18 mouse cellular contexts compared by ENCODE assay signal in genomic region chr13:95070268-95070667, GRCm38 (mm10).
DNase-seq lines count a peak whose midpoint lies in the region; ATAC-seq and TF ChIP-seq lines count a peak whose summit lies in the region.
"Had no signal": no experiment of that assay in that cellular context is flagged by ENCODE, and none has a peak within 500 bp of the region (broad histone marks: within the 10 kb centered on the region; RNA-seq: fewer than 3 reads in every experiment).

No protein-coding gene starts in this region.

- peak; percentile 23 for TF ChIP-seq RAD21 in CH12.LX (IDR thresholded peaks at IDR 0.05; ENCODE audit: low read depth, low read length)

- DNase-seq in heart, adult 2 months, result no peak
- no peak for DNase-seq in heart, postnatal 25 days (ENCODE audit: low spot score)
- DNase-seq in left cerebral cortex, adult 2 months (ENCODE audit: extremely low spot score in 1 of 2, low spot score in 2 of 2), result no peak
- DNase-seq in left cerebral cortex, postnatal 14 days (ENCODE audit: low spot score in 2 of 2), result no peak
- DNase-seq in CH12.LX (ENCODE audit: extremely low read depth) (no peak), Patski (ENCODE audit: low read depth, low spot score) (no peak)
- DNase-seq in urinary bladder, postnatal 14 days (ENCODE audit: low spot score), result no peak
- DNase-seq in embryonic facial prominence, embryonic 10.5 days (ENCODE audit: low spot score), result no peak
- DNase-seq: adrenal gland, postnatal 14 days; cerebellum, adult 11 months; cerebellum, postnatal 14 days; embryo, embryonic 11 days; lung, adult 2 months; thymus, postnatal 25 days had no signal

- no peak overlapping the region for H3K4me3 ChIP-seq in heart, adult 2 months
- no peak overlapping the region for H3K4me3 ChIP-seq in left cerebral cortex, adult 2 months
- no peak overlapping the region for H3K4me3 ChIP-seq in CH12.LX (replicated peaks in 1 of 3; ENCODE audit: low read depth in 2 of 3, low read length in 2 of 3, poor library complexity in 1 of 3)
- no peak overlapping the region for H3K4me3 ChIP-seq in embryonic facial prominence, embryonic 10.5 days
- H3K4me3 ChIP-seq: embryonic facial prominence, embryonic 15.5 days; limb, embryonic 10.5 days; midbrain, embryonic 13.5 days; neural tube, embryonic 13.5 days had no signal

- H3K4me2 ChIP-seq in CH12.LX (ENCODE audit: insufficient read depth, low read depth, poor library complexity, severe bottlenecking), result no peak overlapping the region
- H3K4me2 ChIP-seq: embryonic facial prominence, embryonic 15.5 days; midbrain, embryonic 13.5 days; neural tube, embryonic 13.5 days had no signal

- peaks cover under 1% of the 10 kb centered on the region for H3K9me3 ChIP-seq in CH12.LX (replicated peaks; ENCODE audit: low read length)
- no peaks in the 10 kb centered on the region for H3K9me3 ChIP-seq in embryonic facial prominence, embryonic 10.5 days
- H3K9me3 ChIP-seq: embryonic facial prominence, embryonic 15.5 days; limb, embryonic 10.5 days; midbrain, embryonic 13.5 days; neural tube, embryonic 13.5 days had no signal

- no peak overlapping the region for H3K9ac ChIP-seq in heart, adult 2 months (ENCODE audit: low read depth, low read length)
- no peak overlapping the region for H3K9ac ChIP-seq in CH12.LX (ENCODE audit: insufficient read depth, low read depth)
- H3K9ac ChIP-seq: embryonic facial prominence, embryonic 15.5 days; midbrain, embryonic 13.5 days; neural tube, embryonic 13.5 days had no signal

- POLR2A ChIA-PET in Patski (lab: Charles Lee), result no interaction called here

- no peaks in the 10 kb centered on the region for H3K27me3 ChIP-seq in heart, adult 2 months (ENCODE audit: control insufficient read depth, insufficient read depth, low read length)
- H3K27me3 ChIP-seq in CH12.LX (replicated peaks) (no peaks in the 10 kb centered on the region), Patski (no peaks in the 10 kb centered on the region)
- H3K27me3 ChIP-seq in embryonic facial prominence, embryonic 10.5 days (replicated peaks; ENCODE audit: low read depth, poor library complexity, severe bottlenecking), result no peaks in the 10 kb centered on the region
- H3K27me3 ChIP-seq: embryonic facial prominence, embryonic 15.5 days; midbrain, embryonic 13.5 days; neural tube, embryonic 13.5 days had no signal

- dilution Hi-C loops in CH12.LX (cut with MboI; ENCODE audit: extremely low pct_ligation_motif_present, extremely low pct_unique_long_range_greater_than_20kb, low sequenced_read_pairs), result no loop called here

- H3K79me2 ChIP-seq in heart, adult 2 months (replicated peaks; ENCODE audit: control insufficient read depth, insufficient read depth, low read length), result no peaks in the 10 kb centered on the region
- no peaks in the 10 kb centered on the region for H3K79me2 ChIP-seq in CH12.LX (replicated peaks; ENCODE audit: control insufficient read depth, extremely low read depth, insufficient read depth, poor library complexity, severe bottlenecking)

- H3K27ac ChIP-seq in heart, adult 2 months, result no peak overlapping the region
- H3K27ac ChIP-seq in left cerebral cortex, adult 2 months, result no peak overlapping the region
- no peak overlapping the region for H3K27ac ChIP-seq in CH12.LX (ENCODE audit: insufficient read depth, low read depth)
- no peak overlapping the region for H3K27ac ChIP-seq in embryonic facial prominence, embryonic 10.5 days (replicated peaks)
- H3K27ac ChIP-seq: embryonic facial prominence, embryonic 15.5 days; limb, embryonic 10.5 days; midbrain, embryonic 13.5 days; neural tube, embryonic 13.5 days had no signal

- no peak for ATAC-seq in Patski
- ATAC-seq: midbrain, embryonic 13.5 days had no signal

- no peak for TF ChIP-seq EP300 in heart, adult 2 months (IDR thresholded peaks at IDR 0.05; ENCODE audit: insufficient read depth, low read depth, low read length)
- no peak for TF ChIP-seq EP300 in CH12.LX (IDR thresholded peaks at IDR 0.05; ENCODE audit: low read length)

- intact Hi-C loops in heart, adult 2 months (cut with DNase I), result no loop called here
- intact Hi-C loops in heart, postnatal 25 days (cut with DNase I), result no loop called here
- intact Hi-C loops in left cerebral cortex, adult 2 months (cut with DNase I), result no loop called here
- intact Hi-C loops in left cerebral cortex, postnatal 14 days (cut with DNase I), result no loop called here

- in situ Hi-C loops in CH12.LX (cut with MboI; ENCODE audit: low pct_ligation_motif_present, low pct_unique_long_range_greater_than_20kb, low sequenced_read_pairs), result loop anchor here (25.0 kb wide), 1 partner anchor 217 kb away; no protein-coding TSS in a partner anchor
- in situ Hi-C loops in Patski (cut with MboI; ENCODE audit: low pct_unique_long_range_greater_than_20kb), result no loop called here

- H3K4me1 ChIP-seq in heart, adult 2 months (ENCODE audit: control insufficient read depth, insufficient read depth, low read length), result no peaks in the 10 kb centered on the region
- H3K4me1 ChIP-seq in CH12.LX (ENCODE audit: control insufficient read depth in 1 of 2, insufficient read depth in 2 of 2), result peaks cover 2 to 10% of the 10 kb centered on the region in 2 experiments; a peak in 2 of 4 replicates
- H3K4me1 ChIP-seq in embryonic facial prominence, embryonic 10.5 days, result no peaks in the 10 kb centered on the region
- H3K4me1 ChIP-seq: embryonic facial prominence, embryonic 15.5 days; midbrain, embryonic 13.5 days had no signal

- no peaks in the 10 kb centered on the region for H3K36me3 ChIP-seq in heart, adult 2 months (ENCODE audit: control insufficient read depth, insufficient read depth, low read length)
- no peaks in the 10 kb centered on the region for H3K36me3 ChIP-seq in CH12.LX (replicated peaks in 1 of 2; ENCODE audit: control insufficient read depth in 1 of 2, insufficient read depth in 1 of 2, low read length in 1 of 2)
- no peaks in the 10 kb centered on the region for H3K36me3 ChIP-seq in embryonic facial prominence, embryonic 10.5 days (replicated peaks)
- H3K36me3 ChIP-seq: embryonic facial prominence, embryonic 15.5 days; limb, embryonic 10.5 days; midbrain, embryonic 13.5 days; neural tube, embryonic 13.5 days had no signal

- TF ChIP-seq CTCF in heart, adult 2 months (IDR thresholded peaks at IDR 0.05), result peak; percentile 36
- peak; percentile 29; the same call in 1 of the 2 replicates for TF ChIP-seq CTCF in left cerebral cortex, adult 2 months (IDR thresholded peaks at IDR 0.05)
- TF ChIP-seq CTCF in CH12.LX (conservative IDR thresholded peaks at IDR 0.05 in 1 of 2, IDR thresholded peaks at IDR 0.05 in 1 of 2; ENCODE audit: low read depth in 2 of 2, low read length in 2 of 2) (peak; percentile 11 to 66; a peak in 2 of 4 replicates), Patski (IDR thresholded peaks at IDR 0.05) (peak; percentile 49)

- CTCF ChIA-PET in Patski (lab: Charles Lee), result interaction anchor here (0.6 kb wide), 1 partner anchor 20 kb away, joined by 3 read pairs; no protein-coding TSS in a partner anchor

- no peak for TF ChIP-seq POLR2A in heart, adult 2 months (IDR thresholded peaks at IDR 0.05; ENCODE audit: insufficient read depth, low read depth, low read length)
- no peak for TF ChIP-seq POLR2A in CH12.LX (IDR thresholded peaks at IDR 0.05; ENCODE audit: low read depth, low read length)

TF ChIP-seq in CH12.LX, 34 proteins besides CTCF, POLR2A, EP300 and RAD21:
- TF ChIP-seq SIN3A (IDR thresholded peaks at IDR 0.05; ENCODE audit: low read length) (no peak), MYC (IDR thresholded peaks at IDR 0.05; ENCODE audit: low read depth, low read length) (peak; percentile 56; the same call in 1 of the 2 replicates), SMC3 (IDR thresholded peaks at IDR 0.05; ENCODE audit: low read depth, low read length) (peak; percentile 38; the same call in 1 of the 2 replicates)
